Mouse (Mus musculus): ENCODE data around the gene Gata3. TPM values are rescaled to one million over a fixed set of nuclear protein-coding genes. Genes with fewer than 3 reads are reported as not detected.

Gene Gata3
- total RNA-seq (2022), result 1 to 10 TPM in 1 of 4 experiments, under 1 TPM in 1, not detected in 2; 0.28 to 1.4 TPM

- DNase-seq (ENCODE audit: low spot score in 2 of 2), result no peak
Observed at GRCm38 (mm10) chr2:9889651-9890183, at the start of gene Gata3. TSS of gene Gata3 (minus strand) at chr2:9890034.

- DNase-seq (ENCODE audit: low spot score in 2 of 2), result no peak
Observed at GRCm38 (mm10) chr2:9939250-9939649, 49.4 kb upstream of the Gata3 start.

GRCm38 (mm10) chr2:9935965-9936364 is 46.1 kb upstream of the Gata3 start:
- no peak for DNase-seq (ENCODE audit: low spot score in 2 of 2)

GRCm38 (mm10) chr2:9926905-9927283 is 37.1 kb upstream of the Gata3 start:
- no peak for DNase-seq (ENCODE audit: low spot score in 2 of 2)

GRCm38 (mm10) chr2:9926194-9926904 is 36.5 kb upstream of the Gata3 start:
- no peak for DNase-seq (ENCODE audit: low spot score in 2 of 2)

- no peak for DNase-seq (ENCODE audit: low spot score in 2 of 2)
Observed at GRCm38 (mm10) chr2:9918691-9919471, 29.0 kb upstream of the Gata3 start.

- no peak for DNase-seq (ENCODE audit: low spot score in 2 of 2)
Observed at GRCm38 (mm10) chr2:9917602-9918001, 27.8 kb upstream of the Gata3 start.

GRCm38 (mm10) chr2:9905995-9906394 is 16.2 kb upstream of the Gata3 start:
- DNase-seq (ENCODE audit: low spot score in 2 of 2), result no peak

GRCm38 (mm10) chr2:9903854-9904560 is 14.2 kb upstream of the Gata3 start:
- DNase-seq (ENCODE audit: low spot score in 2 of 2), result no peak

- DNase-seq (ENCODE audit: low spot score in 2 of 2), result no peak
Observed at GRCm38 (mm10) chr2:9897846-9898245, 8.0 kb upstream of the Gata3 start.

- DNase-seq (ENCODE audit: low spot score in 2 of 2), result no peak
Observed at GRCm38 (mm10) chr2:9896097-9896770, 6.4 kb upstream of the Gata3 start.

- DNase-seq (ENCODE audit: low spot score in 2 of 2), result no peak
Observed at GRCm38 (mm10) chr2:9894836-9895593, 5.2 kb upstream of the Gata3 start.

- DNase-seq (ENCODE audit: low spot score in 2 of 2), result no peak
Observed at GRCm38 (mm10) chr2:9893272-9893953, 3.6 kb upstream of the Gata3 start.

GRCm38 (mm10) chr2:9892541-9892940 is 2.7 kb upstream of the Gata3 start:
- DNase-seq (ENCODE audit: low spot score in 2 of 2), result no peak

GRCm38 (mm10) chr2:9890906-9891305 is 1.1 kb upstream of the Gata3 start:
- no peak for DNase-seq (ENCODE audit: low spot score in 2 of 2)

- DNase-seq (ENCODE audit: low spot score in 2 of 2), result no peak
Observed at GRCm38 (mm10) chr2:9890251-9890650, 417 bp upstream of the Gata3 start.

GRCm38 (mm10) chr2:9888913-9889650 is 752 bp downstream of the Gata3 start, which contains the start of gene 9230102O04Rik:
TSS of gene 9230102O04Rik (minus strand) at chr2:9889540.
- DNase-seq (ENCODE audit: low spot score in 2 of 2), result no peak

- DNase-seq (ENCODE audit: low spot score in 2 of 2), result no peak
Observed at GRCm38 (mm10) chr2:9887636-9888035, 2.2 kb downstream of the Gata3 start.

- DNase-seq (ENCODE audit: low spot score in 2 of 2), result no peak
Observed at GRCm38 (mm10) chr2:9886921-9887610, 2.8 kb downstream of the Gata3 start.
